Mouse (Mus musculus): ENCODE results near the gene Echdc3. TPM values are rescaled to one million over a fixed set of nuclear protein-coding genes. Genes with fewer than 3 reads are reported as not detected.

Echdc3 gene
- polyA plus RNA-seq, 1 experiment = 1.8 TPM

- H3K27ac ChIP-seq (ENCODE audit: insufficient read depth, low read length) = no peak overlapping the region
- H3K27me3 ChIP-seq (ENCODE audit: control insufficient read depth, insufficient read depth, low read length) = no peaks in the 10 kb centered on the region
- no peak for DNase-seq (ENCODE audit: low read depth in 1 of 2, low spot score in 2 of 2)
- H3K4me1 ChIP-seq (ENCODE audit: control insufficient read depth, insufficient read depth, insufficient read length) = no peaks in the 10 kb centered on the region
- no peak overlapping the region for H3K4me3 ChIP-seq (ENCODE audit: extremely low read depth, insufficient read depth, insufficient read length)
- no peak for TF ChIP-seq CTCF (IDR thresholded peaks at IDR 0.05; ENCODE audit: extremely low read depth, insufficient read depth, insufficient read length, insufficient replicate concordance)
- no peak for TF ChIP-seq POLR2A (IDR thresholded peaks at IDR 0.05; ENCODE audit: low read depth, low read length)
- no peaks in the 10 kb centered on the region for H3K36me3 ChIP-seq (ENCODE audit: control insufficient read depth, insufficient read depth, low read length)
- WGBS = 93% methylated on average over 10 of the region's 10 CpGs
Observed at GRCm38 (mm10) chr2:6145611-6146010, 67.2 kb downstream of the Echdc3 start.

- H3K4me1 ChIP-seq (ENCODE audit: control insufficient read depth, insufficient read depth, insufficient read length) = no peaks in the 10 kb centered on the region
- no peaks in the 10 kb centered on the region for H3K27me3 ChIP-seq (ENCODE audit: control insufficient read depth, insufficient read depth, low read length)
- no peaks in the 10 kb centered on the region for H3K36me3 ChIP-seq (ENCODE audit: control insufficient read depth, insufficient read depth, low read length)
- TF ChIP-seq CTCF (IDR thresholded peaks at IDR 0.05; ENCODE audit: extremely low read depth, insufficient read depth, insufficient read length, insufficient replicate concordance) = no peak
- TF ChIP-seq POLR2A (IDR thresholded peaks at IDR 0.05; ENCODE audit: low read depth, low read length) = no peak
- 85% methylated on average over 16 of the region's 16 CpGs for WGBS
- no peak for DNase-seq (ENCODE audit: low read depth in 1 of 2, low spot score in 2 of 2)
- no peak overlapping the region for H3K27ac ChIP-seq (ENCODE audit: insufficient read depth, low read length)
- no peak overlapping the region for H3K4me3 ChIP-seq (ENCODE audit: extremely low read depth, insufficient read depth, insufficient read length)
Observed at GRCm38 (mm10) chr2:6142915-6143654, 69.7 kb downstream of the Echdc3 start.

- Histone ChIP-seq H3K27ac (ENCODE audit: insufficient read depth, low read length) (no peak overlapping the region), H3K36me3 (ENCODE audit: control insufficient read depth, insufficient read depth, low read length) (no peaks in the 10 kb centered on the region), H3K4me3 (ENCODE audit: extremely low read depth, insufficient read depth, insufficient read length) (no peak overlapping the region), H3K27me3 (ENCODE audit: control insufficient read depth, insufficient read depth, low read length) (no peaks in the 10 kb centered on the region), H3K4me1 (ENCODE audit: control insufficient read depth, insufficient read depth, insufficient read length) (no peaks in the 10 kb centered on the region)
- TF ChIP-seq POLR2A (IDR thresholded peaks at IDR 0.05; ENCODE audit: low read depth, low read length) (no peak), CTCF (IDR thresholded peaks at IDR 0.05; ENCODE audit: extremely low read depth, insufficient read depth, insufficient read length, insufficient replicate concordance) (no peak)
- no peak for DNase-seq (ENCODE audit: low read depth in 1 of 2, low spot score in 2 of 2)
- WGBS = 82% methylated on average over 9 of the region's 9 CpGs
Observed at GRCm38 (mm10) chr2:6140572-6141161, 72.2 kb downstream of the Echdc3 start.

Other genes with a start within 250 kb of the Echdc3 start
- gene Proser2, start 82.8 kb downstream of the Echdc3 start, polyA plus RNA-seq (2012; rRNA removed) = 9.7 and 10.6 TPM in 2 replicates
- 6.8 and 6.9 TPM in 2 replicates for gene Usp6nl, start 109.6 kb upstream of the Echdc3 start, polyA plus RNA-seq (2012; rRNA removed)

All from spleen, adult 2 months (tissue).